Mouse (Mus musculus) bone marrow macrophage, adult 2 months (primary cell): ENCODE results near the gene Mrgprg.

ENCODE experiments used
- CTCF ChIP-seq: IDR thresholded peaks from 2 replicates; pipeline ENCODE4 v1.5.1; 2012; ENCODE audit warnings: low read depth, mild to moderate bottlenecking, low read length, moderate library complexity
- POLR2A ChIP-seq: IDR thresholded peaks from 2 replicates; pipeline ENCODE4 v1.6.1; 2012; ENCODE audit warnings: mild to moderate bottlenecking, low read depth, low read length, borderline replicate concordance

DNA sequence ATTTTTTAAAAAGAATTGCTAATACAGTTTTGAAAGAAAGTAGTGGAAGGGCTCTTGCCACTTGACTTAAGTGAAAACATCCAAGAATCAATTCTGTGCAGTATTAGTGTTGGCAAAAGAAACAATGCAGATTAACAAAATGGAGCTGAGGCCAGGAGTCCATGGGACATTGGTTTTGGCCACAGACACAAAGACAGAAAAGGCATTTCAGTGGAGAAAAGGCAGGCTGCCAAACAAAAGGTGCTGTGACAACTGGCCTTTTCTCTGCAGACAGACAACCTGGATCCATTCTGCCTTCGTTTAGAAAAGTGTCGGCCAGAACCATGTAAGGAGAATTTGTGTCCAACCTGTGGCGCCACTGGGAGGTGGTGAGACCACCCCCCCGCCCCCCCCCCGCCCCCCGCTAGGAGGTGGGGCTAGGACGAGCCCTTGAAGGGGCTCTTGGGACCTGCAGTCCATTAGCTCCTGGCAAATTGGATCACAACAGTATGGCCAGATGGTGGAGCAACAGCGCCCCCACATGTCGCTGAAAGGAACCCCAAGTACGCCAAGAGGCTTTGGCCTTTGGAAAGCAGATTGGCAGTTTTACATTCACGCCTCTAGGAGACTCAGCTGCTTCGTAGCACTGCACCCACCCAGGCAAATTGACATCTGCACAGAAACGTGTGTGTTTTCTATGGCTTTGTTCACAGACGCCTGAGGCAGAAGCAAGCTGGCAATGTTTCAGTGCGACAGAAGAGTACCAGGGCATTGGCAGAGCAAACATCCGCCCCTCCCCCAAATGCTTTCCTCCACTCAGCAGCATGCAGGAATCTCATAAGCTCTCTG is 18.5 kb downstream of the Mrgprg start:
- TF ChIP-seq CTCF: peak; percentile 58
- no peak for TF ChIP-seq POLR2A
